Mouse (Mus musculus): ENCODE measurements around the gene Klk1b21. TPM values are rescaled to one million over a fixed set of nuclear protein-coding genes. Genes with fewer than 3 reads are reported as not detected.
"Not testable (repeated sequence)": the region's sequence is repeated elsewhere in the genome, so short reads cannot be mapped to it uniquely, and the experiment has no call there.

The Klk1b21 gene
- polyA plus RNA-seq (2014; fragmentation: Nextera tagmentation; extraction: Ambion mirVana) = not detected in 2 replicates

DNA sequence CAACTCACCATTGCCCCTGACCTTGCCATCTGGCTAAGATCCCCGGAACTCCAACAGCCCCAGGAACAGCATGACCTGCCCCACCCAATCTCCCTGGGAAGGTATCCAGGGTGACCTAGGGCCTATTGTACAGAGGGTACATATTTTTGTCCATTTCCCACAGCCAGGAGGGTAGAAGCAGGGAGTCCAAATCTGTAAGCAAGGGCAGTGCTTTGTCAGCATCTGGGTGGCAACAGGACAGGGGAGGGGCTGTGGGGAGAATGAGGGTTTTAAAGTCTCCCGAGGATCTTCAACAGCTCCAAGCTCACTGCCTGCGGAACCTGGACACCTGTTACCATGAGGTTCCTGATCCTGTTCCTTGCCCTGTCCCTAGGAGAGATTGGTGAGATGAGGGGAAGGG lies at the start of gene Klk1b21:
Gene Klk1b21, plus strand, starts transcription at position 301 of the 400 bp plus-strand sequence.
- not testable (repeated sequence) for H3K9me3 ChIP-seq (ENCODE audit: control insufficient read depth, low read length); H3K36me3 ChIP-seq (ENCODE audit: control insufficient read depth, insufficient read depth, low read length); ATAC-seq (replicated peaks; ENCODE audit: low FRiP score, low TSS enrichment, low read depth); H3K4me3 ChIP-seq (ENCODE audit: low read depth, low read length); H3K9ac ChIP-seq (ENCODE audit: low read length); H3K4me1 ChIP-seq (replicated peaks; ENCODE audit: control insufficient read depth, insufficient read depth, low read length); H3K4me2 ChIP-seq (ENCODE audit: low read length); H3K27ac ChIP-seq (ENCODE audit: low read depth); DNase-seq (ENCODE audit: low spot score); H3K27me3 ChIP-seq (replicated peaks; ENCODE audit: control insufficient read depth, insufficient read depth, low read length)
- WGBS = 69% methylated on average over 3 of the region's 3 CpGs

DNA sequence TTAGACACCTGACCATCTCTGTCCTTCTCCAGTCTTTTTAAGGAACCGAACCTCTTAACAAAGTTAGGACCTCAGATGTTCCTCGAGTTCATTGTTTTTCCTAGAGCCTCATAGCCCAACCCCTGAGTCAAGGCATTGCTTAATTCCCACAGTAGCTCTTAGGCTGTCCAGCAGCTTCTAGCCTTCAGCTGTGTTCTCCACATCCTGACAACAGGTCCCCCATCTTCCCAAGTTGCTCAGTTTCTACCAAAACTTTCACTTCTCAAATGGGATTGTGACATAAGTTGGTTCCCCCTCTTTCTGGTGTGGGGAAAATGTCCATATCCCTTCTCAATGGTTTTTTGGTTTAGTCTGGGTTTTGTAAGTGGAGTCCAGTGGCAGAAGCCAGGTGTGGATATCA lies 30.0 kb upstream of the Klk1b21 start:
- Histone ChIP-seq H3K9me3 (ENCODE audit: control insufficient read depth, low read length) (no peaks in the 10 kb centered on the region), H3K36me3 (ENCODE audit: control insufficient read depth, insufficient read depth, low read length) (no peaks in the 10 kb centered on the region), H3K4me1 (replicated peaks; ENCODE audit: control insufficient read depth, insufficient read depth, low read length) (no peaks in the 10 kb centered on the region), H3K4me2 (ENCODE audit: low read length) (no peak overlapping the region), H3K9ac (ENCODE audit: low read length) (no peak overlapping the region), H3K4me3 (ENCODE audit: low read depth, low read length) (no peak overlapping the region), H3K27ac (ENCODE audit: low read depth) (no peak overlapping the region), H3K27me3 (replicated peaks; ENCODE audit: control insufficient read depth, insufficient read depth, low read length) (no peaks in the 10 kb centered on the region)
- no peak for ATAC-seq (replicated peaks; ENCODE audit: low FRiP score, low TSS enrichment, low read depth)
- WGBS = 87% methylated on average over 2 of the region's 2 CpGs
- DNase-seq (ENCODE audit: low spot score) = no peak

DNA sequence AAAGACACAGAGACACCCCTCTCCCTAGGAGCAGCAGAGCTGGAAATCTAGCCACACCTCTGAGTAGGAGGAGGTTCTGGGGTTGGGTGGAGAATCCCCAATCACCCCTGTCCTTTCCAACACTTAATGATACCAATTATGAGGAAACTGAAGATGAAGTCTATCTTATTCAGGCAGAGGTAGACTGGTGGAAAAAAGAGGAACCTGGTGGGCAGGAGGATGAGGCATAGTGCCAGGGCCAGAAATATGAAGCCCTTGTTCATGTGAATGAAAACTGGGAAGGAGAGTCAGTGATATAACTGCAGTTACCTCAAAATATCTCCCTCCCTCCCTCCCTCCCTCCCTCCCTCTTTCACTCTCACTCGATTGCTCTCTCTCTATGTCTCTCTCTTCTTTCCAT lies 24.4 kb upstream of the Klk1b21 start:
- H3K9ac ChIP-seq (ENCODE audit: low read length) = no peak overlapping the region
- ATAC-seq (replicated peaks; ENCODE audit: low FRiP score, low TSS enrichment, low read depth) (no peak), DNase-seq (ENCODE audit: low spot score) (no peak)
- H3K9me3 ChIP-seq (ENCODE audit: control insufficient read depth, low read length) = no peaks in the 10 kb centered on the region
- H3K4me2 ChIP-seq (ENCODE audit: low read length) = no peak overlapping the region
- no peaks in the 10 kb centered on the region for H3K36me3 ChIP-seq (ENCODE audit: control insufficient read depth, insufficient read depth, low read length)
- no peak overlapping the region for H3K4me3 ChIP-seq (ENCODE audit: low read depth, low read length)
- no peaks in the 10 kb centered on the region for H3K27me3 ChIP-seq (replicated peaks; ENCODE audit: control insufficient read depth, insufficient read depth, low read length)
- no peak overlapping the region for H3K27ac ChIP-seq (ENCODE audit: low read depth)
- no peaks in the 10 kb centered on the region for H3K4me1 ChIP-seq (replicated peaks; ENCODE audit: control insufficient read depth, insufficient read depth, low read length)
- no CpG with 5 or more reads among the region's 1 CpGs for WGBS

DNA sequence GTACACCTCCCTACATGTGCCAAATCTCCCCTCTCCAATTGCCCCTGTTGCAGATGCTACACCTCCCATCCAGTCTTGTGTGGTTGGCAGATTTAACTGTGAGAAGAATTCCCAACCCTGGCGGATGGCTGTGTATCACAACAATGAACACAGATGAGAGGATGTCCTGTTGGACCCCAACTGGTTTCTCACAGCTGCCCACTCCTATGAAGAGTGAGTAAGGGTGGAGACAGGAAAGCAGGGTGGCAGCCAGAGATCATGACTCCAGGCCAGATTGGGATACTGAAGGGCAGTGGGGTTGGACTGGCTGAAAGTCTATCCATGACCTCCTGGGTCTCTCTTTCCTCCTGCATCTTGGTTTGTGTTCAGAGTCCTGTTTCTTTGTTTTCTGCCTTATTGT lies 6.0 kb upstream of the Klk1b21 start:
- H3K4me3 ChIP-seq (ENCODE audit: low read depth, low read length) = no peak overlapping the region
- H3K9me3 ChIP-seq (ENCODE audit: control insufficient read depth, low read length) = no peaks in the 10 kb centered on the region
- ATAC-seq (replicated peaks; ENCODE audit: low FRiP score, low TSS enrichment, low read depth) (no peak), DNase-seq (ENCODE audit: low spot score) (no peak)
- no peaks in the 10 kb centered on the region for H3K4me1 ChIP-seq (replicated peaks; ENCODE audit: control insufficient read depth, insufficient read depth, low read length)
- no peak overlapping the region for H3K9ac ChIP-seq (ENCODE audit: low read length)
- WGBS = 77% methylated on average over 1 of the region's 1 CpGs
- no peaks in the 10 kb centered on the region for H3K36me3 ChIP-seq (ENCODE audit: control insufficient read depth, insufficient read depth, low read length)
- no peak overlapping the region for H3K27ac ChIP-seq (ENCODE audit: low read depth)
- no peaks in the 10 kb centered on the region for H3K27me3 ChIP-seq (replicated peaks; ENCODE audit: control insufficient read depth, insufficient read depth, low read length)
- H3K4me2 ChIP-seq (ENCODE audit: low read length) = no peak overlapping the region

DNA sequence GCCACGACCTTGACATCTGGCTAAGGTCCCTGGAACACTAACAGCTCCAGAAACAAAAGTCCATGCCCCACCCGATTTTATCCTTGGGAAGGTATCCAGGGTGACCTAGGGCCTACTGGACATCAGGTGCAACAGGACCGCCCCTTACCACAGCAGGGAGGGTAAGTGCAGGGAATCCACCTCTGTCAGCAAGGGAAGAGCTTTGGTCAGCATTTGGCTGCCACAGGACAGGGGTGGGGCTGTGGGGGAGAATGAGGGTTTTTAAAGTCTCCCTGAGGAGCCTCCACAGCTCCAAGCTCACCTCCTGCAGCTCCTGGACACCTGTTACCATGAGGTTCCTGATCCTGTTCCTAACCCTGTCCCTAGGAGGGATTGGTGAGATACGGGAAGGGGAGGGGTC lies 10.2 kb downstream of the Klk1b21 start, which contains the start of gene Klk1b22:
Gene Klk1b22, plus strand, starts transcription at position 301 of the 400 bp plus-strand sequence.
- WGBS = 65% methylated on average over 4 of the region's 4 CpGs
- H3K9ac ChIP-seq (ENCODE audit: low read length) = no peak within 1 kb of the TSS
- no peak within 1 kb of the TSS for H3K4me2 ChIP-seq (ENCODE audit: low read length)
- H3K4me1 ChIP-seq (replicated peaks; ENCODE audit: control insufficient read depth, insufficient read depth, low read length) = no peaks in the 10 kb centered on the region
- DNase-seq (ENCODE audit: low spot score) (no peak), ATAC-seq (replicated peaks; ENCODE audit: low FRiP score, low TSS enrichment, low read depth) (no peak)
- no peaks in the 10 kb centered on the region for H3K27me3 ChIP-seq (replicated peaks; ENCODE audit: control insufficient read depth, insufficient read depth, low read length)
- H3K9me3 ChIP-seq (ENCODE audit: control insufficient read depth, low read length) = no peaks in the 10 kb centered on the region
- no peak within 1 kb of the TSS for H3K4me3 ChIP-seq (ENCODE audit: low read depth, low read length)
- H3K27ac ChIP-seq (ENCODE audit: low read depth) = no peak within 1 kb of the TSS
- H3K36me3 ChIP-seq (ENCODE audit: control insufficient read depth, insufficient read depth, low read length) = no peaks in the 10 kb centered on the region

DNA sequence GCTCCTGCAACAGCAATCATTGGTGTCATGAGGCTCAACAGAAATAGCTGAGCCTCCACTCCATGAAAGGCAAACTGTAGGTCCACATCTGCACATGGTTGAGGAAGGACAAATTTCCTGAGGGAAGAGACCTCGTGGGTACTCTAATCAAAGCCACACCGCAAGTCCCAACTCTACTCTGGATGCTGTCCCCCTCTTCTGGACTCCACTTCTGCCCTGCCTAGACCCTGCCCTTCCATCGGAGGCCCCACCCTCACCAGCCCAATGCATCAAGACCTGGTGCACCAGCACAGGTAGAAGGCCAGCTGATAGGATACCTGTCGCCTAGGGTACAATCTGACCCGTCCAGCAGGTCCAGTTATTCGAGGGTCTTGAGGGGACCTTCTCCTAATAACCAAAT lies 21.3 kb downstream of the Klk1b21 start:
- H3K36me3 ChIP-seq (ENCODE audit: control insufficient read depth, insufficient read depth, low read length) = no peaks in the 10 kb centered on the region
- 90% methylated on average over 6 of the region's 6 CpGs for WGBS
- no peak for ATAC-seq (replicated peaks; ENCODE audit: low FRiP score, low TSS enrichment, low read depth)
- no peak for DNase-seq (ENCODE audit: low spot score)
- H3K4me3 ChIP-seq (ENCODE audit: low read depth, low read length) = no peak overlapping the region
- no peak overlapping the region for H3K9ac ChIP-seq (ENCODE audit: low read length)
- no peaks in the 10 kb centered on the region for H3K9me3 ChIP-seq (ENCODE audit: control insufficient read depth, low read length)
- no peaks in the 10 kb centered on the region for H3K4me1 ChIP-seq (replicated peaks; ENCODE audit: control insufficient read depth, insufficient read depth, low read length)
- H3K27me3 ChIP-seq (replicated peaks; ENCODE audit: control insufficient read depth, insufficient read depth, low read length) = no peaks in the 10 kb centered on the region
- no peak overlapping the region for H3K4me2 ChIP-seq (ENCODE audit: low read length)
- H3K27ac ChIP-seq (ENCODE audit: low read depth) = no peak overlapping the region

DNA sequence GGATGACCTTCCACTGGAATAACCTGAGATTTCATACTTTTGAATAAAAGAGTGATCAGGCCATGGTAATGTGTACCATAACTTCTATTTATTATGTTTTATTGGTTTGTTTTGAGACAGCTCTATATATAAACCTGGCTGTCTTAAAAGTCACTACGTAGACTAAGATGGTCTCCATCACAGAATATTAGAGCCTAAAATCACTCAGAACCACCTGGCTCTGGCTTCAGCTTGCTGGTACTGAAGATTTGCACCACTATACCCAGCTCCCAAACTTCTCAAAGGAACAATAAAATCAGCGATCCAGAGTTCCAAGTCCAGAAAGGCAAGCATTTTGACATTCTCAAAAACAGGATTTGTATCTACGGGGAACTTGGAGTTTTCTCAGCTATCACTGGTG lies 34.3 kb downstream of the Klk1b21 start, which contains the start of gene Klk1b16:
Gene Klk1b16, plus strand, starts transcription at position 301 of the 400 bp plus-strand sequence.
- 90% methylated on average over 3 of the region's 3 CpGs for WGBS
- no peak for DNase-seq (ENCODE audit: low spot score)
- H3K4me2 ChIP-seq (ENCODE audit: low read length) = no peak within 1 kb of the TSS

More for the DNA sequence above, 34.3 kb downstream of the Klk1b21 start, which contains the start of gene Klk1b16:
- Histone ChIP-seq H3K36me3 (ENCODE audit: control insufficient read depth, insufficient read depth, low read length) (no peaks in the 10 kb centered on the region), H3K4me3 (ENCODE audit: low read depth, low read length) (no peak within 1 kb of the TSS), H3K9me3 (ENCODE audit: control insufficient read depth, low read length) (no peaks in the 10 kb centered on the region), H3K9ac (ENCODE audit: low read length) (no peak within 1 kb of the TSS), H3K27me3 (replicated peaks; ENCODE audit: control insufficient read depth, insufficient read depth, low read length) (no peaks in the 10 kb centered on the region), H3K27ac (ENCODE audit: low read depth) (no peak within 1 kb of the TSS), H3K4me1 (replicated peaks; ENCODE audit: control insufficient read depth, insufficient read depth, low read length) (no peaks in the 10 kb centered on the region)
- ATAC-seq (replicated peaks; ENCODE audit: low FRiP score, low TSS enrichment, low read depth) = no peak

Other genes starting within 250 kb of the Klk1b21 start
- gene Klk4, start 221.2 kb upstream of the Klk1b21 start, polyA plus RNA-seq (2014; fragmentation: Nextera tagmentation; extraction: Ambion mirVana) = not detected in 2 replicates
- gene Klk15, start 168.6 kb upstream of the Klk1b21 start, polyA plus RNA-seq (2014; fragmentation: Nextera tagmentation; extraction: Ambion mirVana) = not detected in 2 replicates
- not detected in 2 replicates for gene Klk1b8, start 151.7 kb upstream of the Klk1b21 start, polyA plus RNA-seq (2014; fragmentation: Nextera tagmentation; extraction: Ambion mirVana)
- not detected in 2 replicates for gene Klk1b1, start 135.6 kb upstream of the Klk1b21 start, polyA plus RNA-seq (2014; fragmentation: Nextera tagmentation; extraction: Ambion mirVana)
- gene Klk1b9, start 126.3 kb upstream of the Klk1b21 start, polyA plus RNA-seq (2014; fragmentation: Nextera tagmentation; extraction: Ambion mirVana) = not detected in 2 replicates
- not detected in 2 replicates for gene Klk1b11, start 106.5 kb upstream of the Klk1b21 start, polyA plus RNA-seq (2014; fragmentation: Nextera tagmentation; extraction: Ambion mirVana)
- not detected in 2 replicates for gene Klk1b26, start 90.2 kb upstream of the Klk1b21 start, polyA plus RNA-seq (2014; fragmentation: Nextera tagmentation; extraction: Ambion mirVana)
- gene Klk1b27, start 50.0 kb upstream of the Klk1b21 start, polyA plus RNA-seq (2014; fragmentation: Nextera tagmentation; extraction: Ambion mirVana) = not detected in 2 replicates
- gene Klk1b22, start 10.3 kb downstream of the Klk1b21 start, polyA plus RNA-seq (2014; fragmentation: Nextera tagmentation; extraction: Ambion mirVana) = not detected in 2 replicates
- gene Klk1b16, start 34.4 kb downstream of the Klk1b21 start, polyA plus RNA-seq (2014; fragmentation: Nextera tagmentation; extraction: Ambion mirVana) = not detected in 2 replicates
- gene Klk1b24, start 85.9 kb downstream of the Klk1b21 start, polyA plus RNA-seq (2014; fragmentation: Nextera tagmentation; extraction: Ambion mirVana) = not detected in 2 replicates
- gene Klk1b3, start 95.9 kb downstream of the Klk1b21 start, polyA plus RNA-seq (2014; fragmentation: Nextera tagmentation; extraction: Ambion mirVana) = not detected in 2 replicates
- gene Klk1b4, start 105.1 kb downstream of the Klk1b21 start, polyA plus RNA-seq (2014; fragmentation: Nextera tagmentation; extraction: Ambion mirVana) = not detected in 2 replicates
- not detected in 2 replicates for gene Klk1b5, start 113.6 kb downstream of the Klk1b21 start, polyA plus RNA-seq (2014; fragmentation: Nextera tagmentation; extraction: Ambion mirVana)
- 0.39 and 1.8 TPM in 2 replicates for gene Klk1, start 123.0 kb downstream of the Klk1b21 start, polyA plus RNA-seq (2014; fragmentation: Nextera tagmentation; extraction: Ambion mirVana)
- not detected in 2 replicates for gene Gm36864, start 133.8 kb downstream of the Klk1b21 start, polyA plus RNA-seq (2014; fragmentation: Nextera tagmentation; extraction: Ambion mirVana)
- 1.1 and 1.6 TPM in 2 replicates for gene 1700028J19Rik, start 144.4 kb downstream of the Klk1b21 start, polyA plus RNA-seq (2014; fragmentation: Nextera tagmentation; extraction: Ambion mirVana)
- 124 and 129 TPM in 2 replicates for gene 2410002F23Rik, start 144.4 kb downstream of the Klk1b21 start, polyA plus RNA-seq (2014; fragmentation: Nextera tagmentation; extraction: Ambion mirVana)
- gene Acp4, start 155.1 kb downstream of the Klk1b21 start, polyA plus RNA-seq (2014; fragmentation: Nextera tagmentation; extraction: Ambion mirVana) = not detected in 2 replicates
- gene Gm15517, start 159.1 kb downstream of the Klk1b21 start, polyA plus RNA-seq (2014; fragmentation: Nextera tagmentation; extraction: Ambion mirVana) = not detected in 2 replicates
- 5.4 and 6.3 TPM in 2 replicates for gene Clec11a, start 204.6 kb downstream of the Klk1b21 start, polyA plus RNA-seq (2014; fragmentation: Nextera tagmentation; extraction: Ambion mirVana)
- 3.0 and 3.3 TPM in 2 replicates for gene Shank1, start 207.9 kb downstream of the Klk1b21 start, polyA plus RNA-seq (2014; fragmentation: Nextera tagmentation; extraction: Ambion mirVana)

Measured in intestine, embryonic 14.5 days (tissue).